Comparison of ENCODE assay signal across 9 mouse cellular contexts in genomic region chr7:74323683-74324082, GRCm38 (mm10).
DNase-seq lines count a peak whose midpoint lies in the region; ATAC-seq and TF ChIP-seq lines count a peak whose summit lies in the region.
"Had no signal": no experiment of that assay in that cellular context is flagged by ENCODE, and none has a peak within 500 bp of the region (broad histone marks: within the 10 kb centered on the region; RNA-seq: fewer than 3 reads in every experiment).

No protein-coding gene starts in this region.

- no peak for TF ChIP-seq CTCF in midbrain, postnatal 0 days (IDR thresholded peaks at IDR 0.05)

- H3K4me1 ChIP-seq in midbrain, postnatal 0 days (ENCODE audit: insufficient read depth, low read length) = peaks cover 11% of the 10 kb centered on the region

- H3K36me3 ChIP-seq in midbrain, postnatal 0 days (ENCODE audit: insufficient read depth, low read length) = no peaks in the 10 kb centered on the region

- intact Hi-C loops in heart, postnatal 25 days (cut with DNase I) = no loop called here
- intact Hi-C loops in heart, postnatal 14 days (cut with DNase I) = no loop called here

- H3K9ac ChIP-seq in midbrain, postnatal 0 days (replicated peaks; ENCODE audit: low read length, poor library complexity, severe bottlenecking) = no peak overlapping the region

- no peak overlapping the region for H3K4me2 ChIP-seq in midbrain, postnatal 0 days (ENCODE audit: low read depth, low read length, poor library complexity, severe bottlenecking)

- 64% methylated on average over 5 of the region's 5 CpGs for WGBS in midbrain, postnatal 0 days

- no peak for ATAC-seq in midbrain, postnatal 0 days (ENCODE audit: low FRiP score)

- H3K9me3 ChIP-seq in midbrain, postnatal 0 days (ENCODE audit: low read length) = no peaks in the 10 kb centered on the region
- H3K9me3 ChIP-seq: megakaryocyte, embryonic 14.5 days had no signal

- H3K27ac ChIP-seq in midbrain, postnatal 0 days (ENCODE audit: low read depth, low read length) = peak overlapping the region; percentile 39; the same call in 1 of the 2 replicates

- H3K4me3 ChIP-seq in midbrain, postnatal 0 days (ENCODE audit: low read depth, low read length) = no peak overlapping the region
- H3K4me3 ChIP-seq: megakaryocyte, embryonic 14.5 days had no signal

- no peaks in the 10 kb centered on the region for H3K27me3 ChIP-seq in midbrain, postnatal 0 days (ENCODE audit: insufficient read depth, low read length)
- H3K27me3 ChIP-seq: megakaryocyte, embryonic 14.5 days had no signal

- DNase-seq in heart, adult 8-10 months (ENCODE audit: low spot score) = peak; percentile 48
- DNase-seq in heart, postnatal 25 days (ENCODE audit: low spot score) = no peak
- peak; percentile 14 to 23 for DNase-seq in heart, postnatal 14 days
- DNase-seq in kidney, postnatal 36 days = peak; percentile 62 to 76
- DNase-seq in midbrain, postnatal 0 days (ENCODE audit: low spot score) = no peak
- DNase-seq in natural killer cell, adult 2 months (ENCODE audit: low spot score in 2 of 2) = no peak
- DNase-seq in right cerebral cortex, postnatal 10 days (ENCODE audit: low spot score in 2 of 2) = no peak
- DNase-seq in thymus, postnatal 0 days (ENCODE audit: low spot score) = no peak

Comparison
In these comparisons a context has a peak if more than half of its experiments do, and no peak if none do; other contexts are left out.
1. DNase-seq: peak in heart, adult 8-10 months (single experiment), heart, postnatal 14 days (2 of 2) and kidney, postnatal 36 days (2 of 2); none in heart, postnatal 25 days (single experiment), midbrain, postnatal 0 days (single experiment), natural killer cell, adult 2 months (0 of 2), right cerebral cortex, postnatal 10 days (0 of 2) and thymus, postnatal 0 days (single experiment).